Mouse (Mus musculus) mesoderm, embryonic 11.5 days (tissue): ENCODE measurements around the gene N4bp2.

Experiments used
- DNase-seq: peaks from one replicate; pipeline ENCODE4 v3.0.0-alpha.2; 2012; ENCODE audit warnings: low read depth, low spot score

N4bp2 gene

DNA sequence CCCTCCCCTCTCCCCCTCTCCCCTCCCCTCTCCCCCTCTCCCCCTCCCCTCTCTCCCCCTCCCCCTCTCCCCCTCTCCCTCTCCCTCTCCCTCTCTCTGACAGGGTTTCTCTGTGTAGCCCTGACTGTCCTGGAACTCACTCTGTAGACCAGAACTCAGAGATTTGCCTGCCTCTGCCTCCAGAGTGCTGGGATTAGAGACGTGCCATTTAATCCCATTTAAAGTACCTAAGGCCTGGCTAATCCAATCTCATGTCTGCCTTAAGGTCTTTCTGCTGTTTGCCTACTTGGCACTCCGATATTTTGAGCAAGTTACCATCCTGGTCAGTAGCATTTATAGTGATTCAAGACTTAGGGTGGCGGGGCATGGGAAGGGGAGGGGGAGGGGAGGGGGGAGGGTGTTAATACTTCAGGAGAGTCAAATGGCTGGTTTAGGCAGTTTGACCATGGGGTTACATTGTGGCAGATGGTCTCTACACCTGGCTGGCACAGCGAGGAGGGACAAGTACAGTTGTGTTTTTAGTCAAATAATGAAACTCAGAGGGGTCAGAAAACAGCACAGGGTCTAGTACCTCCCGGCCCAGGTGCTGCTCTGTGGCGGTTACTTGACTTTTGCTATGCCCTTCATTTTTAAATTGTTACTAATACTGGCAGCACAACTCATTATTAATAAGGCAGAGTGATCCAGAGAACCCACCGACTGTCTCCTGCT is 99.1 kb downstream of the N4bp2 start:
- no peak for DNase-seq

GRCm38 (mm10) chr5:65863349-65863749 is 100.0 kb downstream of the N4bp2 start:
- no peak for DNase-seq

- DNase-seq, result no peak
These were observed 101.2 kb downstream of the N4bp2 start for GRCm38 (mm10) chr5:65864486-65864885.

GRCm38 (mm10) chr5:65864946-65865345 is 101.6 kb downstream of the N4bp2 start:
- no peak for DNase-seq

GRCm38 (mm10) chr5:65866591-65866990 is 103.3 kb downstream of the N4bp2 start:
- DNase-seq, result no peak

DNA sequence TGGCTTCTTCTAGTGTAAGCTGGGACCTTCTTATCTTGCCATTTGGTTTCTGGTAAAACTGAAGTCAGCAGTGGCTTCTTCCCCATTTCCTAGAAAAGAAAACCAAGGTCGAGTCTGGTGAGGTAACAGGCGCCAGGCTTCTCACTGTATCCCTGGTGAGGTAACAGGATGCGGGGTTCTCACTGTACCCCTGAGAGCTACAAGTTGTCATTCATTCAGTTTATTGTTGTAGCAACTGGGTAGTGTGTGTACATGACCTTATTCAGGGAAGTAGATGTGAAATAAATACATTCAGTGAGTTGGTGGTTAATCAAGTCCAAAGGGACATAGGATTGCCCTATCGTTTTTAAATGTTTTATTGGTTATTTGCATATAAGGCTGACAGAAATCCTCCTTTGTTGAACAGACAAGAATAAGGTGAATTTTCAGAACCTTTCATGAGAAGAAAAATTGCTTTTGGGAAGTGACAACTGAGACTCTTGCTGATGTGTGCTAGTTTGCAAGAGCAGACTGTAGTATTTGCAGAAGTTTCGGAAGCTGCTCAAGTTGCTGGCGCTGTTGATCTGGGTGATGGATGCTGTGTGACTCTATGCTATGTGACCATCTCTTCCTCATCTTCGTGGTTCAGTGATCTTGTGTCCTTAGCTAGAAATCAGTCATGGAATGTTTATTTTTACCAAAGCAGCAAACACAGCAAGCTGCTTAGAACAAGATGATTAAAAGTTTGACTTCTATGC is 104.2 kb downstream of the N4bp2 start:
- DNase-seq, result no peak

GRCm38 (mm10) chr5:65868419-65868818 is 105.1 kb downstream of the N4bp2 start:
- DNase-seq, result no peak

GRCm38 (mm10) chr5:65869660-65870059 is 106.3 kb downstream of the N4bp2 start:
- no peak for DNase-seq

- no peak for DNase-seq
These were observed 108.1 kb downstream of the N4bp2 start for GRCm38 (mm10) chr5:65871276-65871875.

GRCm38 (mm10) chr5:65873212-65873611 is 109.9 kb downstream of the N4bp2 start:
- DNase-seq, result no peak

- no peak for DNase-seq
These were observed 111.9 kb downstream of the N4bp2 start for GRCm38 (mm10) chr5:65875269-65875668.

DNA sequence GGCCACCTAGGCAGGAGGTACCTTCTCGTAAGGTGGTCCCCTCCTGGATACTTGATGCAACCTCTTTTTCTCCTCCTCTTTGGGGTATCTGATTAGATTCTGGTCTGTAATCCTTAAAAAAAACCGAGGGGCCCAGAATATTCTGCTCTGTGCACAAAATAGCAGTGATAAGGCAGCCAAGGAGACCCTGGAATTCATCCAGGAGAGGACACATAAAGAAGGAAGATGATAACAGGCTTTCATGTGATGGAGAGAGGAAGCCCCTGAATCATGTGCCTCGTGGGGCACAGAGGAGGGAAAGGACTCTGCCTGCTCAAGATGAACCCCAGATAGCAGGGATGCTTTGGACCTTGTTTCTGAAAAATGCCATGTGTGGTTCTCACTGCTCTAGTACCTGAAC is 115.0 kb downstream of the N4bp2 start:
- DNase-seq, result no peak
